Mouse (Mus musculus) olfactory bulb, adult 2 months (tissue): ENCODE results near the gene Mlf2.

Experiments used
- CTCF ChIP-seq: fragments of 200-500 bp; IDR thresholded peaks from 2 replicates; pipeline ENCODE4 v1.5.1; 2012; ENCODE audit warnings: low read depth, mild to moderate bottlenecking, low read length, moderate library complexity; ENCODE audit not compliant: insufficient read depth
- POLR2A ChIP-seq: fragments of 200-500 bp; IDR thresholded peaks from 2 replicates; pipeline ENCODE4 v1.6.1; 2012; ENCODE audit warnings: mild to moderate bottlenecking, low read depth, low read length, moderate library complexity; ENCODE audit not compliant: insufficient read depth

DNA sequence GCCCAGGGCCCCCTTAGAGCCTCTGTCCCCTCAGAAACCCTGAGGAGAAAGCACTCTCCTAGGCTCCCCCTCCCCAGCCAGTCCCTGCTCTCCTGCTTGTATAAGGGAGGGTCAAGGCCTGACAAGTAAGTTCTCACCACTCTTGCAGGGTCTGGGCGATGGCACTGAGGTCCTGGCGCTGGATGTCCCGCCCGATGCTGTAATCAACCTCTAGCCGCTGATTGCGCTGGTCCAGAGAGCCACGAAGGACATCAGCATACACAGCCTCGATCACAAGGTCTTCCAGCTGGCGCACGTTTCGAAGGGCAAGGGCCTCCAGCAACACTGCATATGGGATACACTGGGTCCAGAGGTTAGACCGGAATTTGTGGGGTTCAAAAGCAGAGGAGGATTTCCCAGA is 29.8 kb downstream of the Mlf2 start:
- no peak for TF ChIP-seq CTCF
- no peak for TF ChIP-seq POLR2A
